Mouse (Mus musculus) adipocyte (in vitro differentiated cells): Measurements from ENCODE around the gene Tnc.

Experiments used
- DNase-seq: peaks from one replicate; pipeline ENCODE4 v3.0.0-alpha.2; 2016; ENCODE audit warnings: low spot score

Tnc gene

GRCm38 (mm10) chr4:64025591-64025990 lies 21.2 kb downstream of the Tnc start:
- DNase-seq, result peak; percentile 67

GRCm38 (mm10) chr4:64024041-64024779 lies 22.6 kb downstream of the Tnc start:
- no peak for DNase-seq

- no peak for DNase-seq
These were observed 25.8 kb downstream of the Tnc start for GRCm38 (mm10) chr4:64020930-64021589.

GRCm38 (mm10) chr4:64020151-64020550 lies 26.7 kb downstream of the Tnc start:
- no peak for DNase-seq

- no peak for DNase-seq
These were observed 35.5 kb downstream of the Tnc start for GRCm38 (mm10) chr4:64011308-64011707.

GRCm38 (mm10) chr4:64009936-64010335 lies 36.9 kb downstream of the Tnc start:
- no peak for DNase-seq

- no peak for DNase-seq
These were observed 41.6 kb downstream of the Tnc start for GRCm38 (mm10) chr4:64005198-64005597.

- DNase-seq, result no peak
These were observed 43.1 kb downstream of the Tnc start for GRCm38 (mm10) chr4:64003677-64004076.

- DNase-seq, result no peak
These were observed 44.6 kb downstream of the Tnc start for GRCm38 (mm10) chr4:64002168-64002567.

GRCm38 (mm10) chr4:64000788-64001187 lies 46.0 kb downstream of the Tnc start:
- no peak for DNase-seq

GRCm38 (mm10) chr4:64000293-64000692 lies 46.5 kb downstream of the Tnc start:
- DNase-seq, result no peak

- DNase-seq, result no peak
These were observed 53.2 kb downstream of the Tnc start for GRCm38 (mm10) chr4:63993462-63994113.

- no peak for DNase-seq
These were observed 56.6 kb downstream of the Tnc start for GRCm38 (mm10) chr4:63990216-63990615.

GRCm38 (mm10) chr4:63988090-63988489 lies 58.7 kb downstream of the Tnc start:
- peak; percentile 3 for DNase-seq

GRCm38 (mm10) chr4:63986576-63986975 lies 60.2 kb downstream of the Tnc start:
- DNase-seq, result no peak

- no peak for DNase-seq
These were observed 63.7 kb downstream of the Tnc start for GRCm38 (mm10) chr4:63983098-63983445.

- DNase-seq, result no peak
These were observed 64.3 kb downstream of the Tnc start for GRCm38 (mm10) chr4:63982425-63983097.

GRCm38 (mm10) chr4:63980211-63980794 lies 66.5 kb downstream of the Tnc start:
- DNase-seq, result no peak

- DNase-seq, result no peak
These were observed 67.2 kb downstream of the Tnc start for GRCm38 (mm10) chr4:63979635-63980034.

GRCm38 (mm10) chr4:63972536-63972935 lies 74.3 kb downstream of the Tnc start:
- no peak for DNase-seq

GRCm38 (mm10) chr4:63971762-63972161 lies 75.1 kb downstream of the Tnc start:
- DNase-seq, result no peak

GRCm38 (mm10) chr4:63970925-63971324 lies 75.9 kb downstream of the Tnc start:
- no peak for DNase-seq
